ENCODE assay signal across 8 mouse cellular contexts in genomic region chr5:135168063-135169062, GRCm38 (mm10). TPM values are rescaled to one million over a fixed set of nuclear protein-coding genes. Genes with fewer than 3 reads are reported as not detected.
DNase-seq lines count a peak whose midpoint lies in the region; ATAC-seq lines count a peak whose summit lies in the region.

Gene Bcl7b (plus strand): TSS chr5:135168283.

- peak; percentile 93 for ATAC-seq in megakaryocyte progenitor cell, adult 5-6 weeks (replicated peaks; ENCODE audit: poor library complexity)

- peak; percentile 99 for DNase-seq in adipocyte (ENCODE audit: low spot score)
- DNase-seq in embryo, embryonic 10 days (ENCODE audit: low spot score), result peak; percentile 98
- DNase-seq in gastrocnemius, postnatal 10 days, result peak; percentile 93
- peak; percentile 98 for DNase-seq in induced T-regulatory cell, adult 2 months (ENCODE audit: low read depth)
- peak; percentile 95 to 98 for DNase-seq in left cerebral cortex, adult 9 months (ENCODE audit: low spot score in 2 of 2)
- DNase-seq in right cerebral cortex, postnatal 14 days, result peak; percentile 96
- DNase-seq in urinary bladder, postnatal 36 days (ENCODE audit: low spot score in 2 of 2), result peak; percentile 94 to 98

RNA-seq across cellular contexts. Expression of gene Bcl7b, which starts in this region (rescaled TPM):
- 10 to 100 TPM; 28.4 to 28.9 TPM for total RNA-seq in gastrocnemius, postnatal 10 days (2021)
- 18.1 and 18.7 TPM in 2 replicates for total RNA-seq in megakaryocyte progenitor cell, adult 5-6 weeks (2015)
- total RNA-seq in megakaryocyte progenitor cell, adult 5-6 weeks (2017), result 24.8 and 25.2 TPM in 2 replicates

Comparison
In these comparisons a context has a peak if more than half of its experiments do, and no peak if none do; other contexts are left out.
1. Peak in every context shown above with its lines: DNase-seq and ATAC-seq.